Mouse (Mus musculus) bone marrow macrophage, adult 2 months (primary cell): ENCODE measurements around the gene Serpinb8.

ENCODE experiments used
- CTCF ChIP-seq: IDR thresholded peaks from 2 replicates; pipeline ENCODE4 v1.5.1; 2012; ENCODE audit warnings: low read depth, mild to moderate bottlenecking, low read length, moderate library complexity
- POLR2A ChIP-seq: IDR thresholded peaks from 2 replicates; pipeline ENCODE4 v1.6.1; 2012; ENCODE audit warnings: mild to moderate bottlenecking, low read depth, low read length, borderline replicate concordance

DNA sequence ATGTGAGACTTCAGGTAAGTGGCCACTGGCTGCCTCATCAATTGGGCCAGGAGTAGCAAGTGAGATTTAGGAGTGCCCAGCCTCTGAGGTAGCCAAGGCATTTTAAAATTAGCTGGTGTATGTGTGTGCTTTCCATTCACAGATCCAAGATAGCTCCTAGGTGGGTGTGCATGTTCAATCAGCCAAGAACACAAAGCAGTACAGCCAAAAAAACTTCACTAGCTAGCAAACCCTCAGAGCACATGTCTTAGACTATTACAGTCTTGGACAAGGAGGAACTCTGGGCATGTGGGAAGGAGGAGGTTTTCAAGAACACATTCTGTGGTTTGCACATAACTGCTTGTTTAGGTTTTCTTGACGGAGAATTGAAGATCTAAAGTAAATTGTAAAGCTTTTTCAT, 8.6 kb upstream of the Serpinb8 start:
- TF ChIP-seq CTCF (no peak), POLR2A (no peak)
